Mouse (Mus musculus) cerebellum, postnatal 36 days (tissue): ENCODE measurements around the gene Elp5.

Source experiments
- DNase-seq, 2 experiments: peaks; one replicate each; pipeline ENCODE4 v3.0.0; 2021 to 2022; ENCODE audit warnings: mixed read lengths in 2 of 2

The Elp5 gene

DNA sequence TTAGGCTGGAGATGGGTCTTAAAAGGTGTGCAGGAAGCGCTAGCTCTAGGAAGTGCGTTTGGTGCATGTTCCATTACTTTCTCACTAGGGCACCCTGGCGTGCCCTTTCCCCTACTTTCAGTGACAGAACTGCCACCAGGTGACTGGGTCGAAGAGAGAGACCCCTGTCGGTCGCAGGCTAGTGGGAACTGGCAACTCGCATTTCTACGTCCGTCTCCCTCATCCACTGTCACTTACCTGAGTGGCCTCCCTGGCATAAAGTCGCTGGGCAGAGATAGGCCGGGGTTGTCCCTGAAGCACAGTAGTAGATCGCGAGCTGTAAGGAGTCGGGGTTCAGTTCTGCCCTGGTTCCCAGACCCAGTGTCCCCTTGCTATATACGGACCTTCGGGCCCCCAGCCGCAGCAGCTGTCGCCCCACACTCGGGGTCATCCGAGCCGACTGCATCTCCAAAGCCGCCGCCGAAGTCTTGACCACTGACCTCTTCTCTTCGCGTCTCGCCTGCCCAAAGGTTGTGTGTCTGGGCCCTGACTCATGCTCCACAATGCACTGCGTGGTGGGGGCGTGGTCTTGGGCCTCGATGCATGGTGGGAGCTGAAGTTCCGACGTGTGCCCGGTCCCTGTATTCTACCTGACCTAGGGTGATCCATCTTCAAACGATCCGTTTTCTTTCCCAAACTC is 32.7 kb upstream of the Elp5 start, which contains the start of gene Acadvl:
Gene Acadvl, minus strand, starts transcription at position 532 of the 679 bp plus-strand sequence.
- DNase-seq, result peak; percentile 91

DNA sequence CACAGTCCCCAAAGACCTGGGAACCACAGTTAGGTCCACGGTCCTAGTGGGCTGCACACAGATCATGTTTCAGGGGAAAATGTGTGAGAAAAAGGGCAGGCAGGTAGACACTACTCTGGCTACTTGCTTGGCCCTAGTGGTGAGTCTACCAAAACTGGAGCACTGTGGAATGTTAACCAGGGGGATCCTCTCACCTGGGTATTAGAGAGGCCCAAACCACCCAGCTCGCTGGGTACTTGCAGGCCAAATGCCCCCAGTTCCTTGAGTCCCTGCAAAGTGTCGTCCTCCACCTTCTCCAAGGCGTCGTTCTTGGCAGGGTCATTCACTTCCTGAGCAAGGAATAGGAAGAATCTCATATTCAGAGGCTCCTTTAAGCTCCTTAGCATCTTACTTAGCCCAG is 31.7 kb upstream of the Elp5 start:
- no peak for DNase-seq

- no peak for DNase-seq
These were observed 31.1 kb upstream of the Elp5 start for GRCm38 (mm10) chr11:70013408-70013807.

DNA sequence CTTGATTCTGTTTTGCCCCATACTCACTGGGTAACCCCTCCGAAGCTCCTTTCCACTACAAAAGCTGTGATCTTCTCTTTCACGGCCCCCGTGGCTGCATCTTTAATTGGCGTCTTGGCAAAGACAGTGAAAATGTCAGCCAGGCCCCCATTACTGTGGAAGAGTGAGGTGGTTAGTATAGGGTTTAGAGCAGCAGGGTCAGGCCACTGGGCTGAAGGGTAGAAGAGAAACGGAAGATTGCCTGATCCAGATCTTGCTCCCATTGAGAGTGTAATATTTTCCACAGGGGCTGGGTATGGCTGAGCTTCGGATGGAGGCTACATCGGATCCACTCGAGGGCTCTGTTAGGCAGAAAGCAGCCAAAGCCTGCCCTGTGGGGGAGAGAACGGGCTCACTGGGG is 30.6 kb upstream of the Elp5 start:
- no peak for DNase-seq

DNA sequence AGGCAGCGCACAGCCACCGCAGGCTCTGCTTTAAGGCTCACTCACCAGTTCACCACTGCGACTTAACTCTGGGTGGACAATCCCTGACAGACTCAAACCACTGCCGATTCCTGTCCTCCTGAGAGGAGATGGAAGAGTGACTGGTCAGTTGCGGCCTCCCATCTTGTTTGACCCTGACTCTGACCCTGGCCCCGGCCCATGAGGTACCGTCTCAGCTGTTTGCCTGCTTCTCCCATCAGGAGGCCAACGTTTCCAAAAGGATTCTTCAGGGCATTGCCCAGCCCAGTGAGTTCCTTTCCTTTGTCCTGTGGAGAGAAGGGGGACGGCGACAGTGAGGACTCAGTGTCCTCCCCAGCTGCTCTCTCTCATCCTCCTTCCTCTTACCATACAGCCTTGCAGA is 28.6 kb upstream of the Elp5 start:
- no peak for DNase-seq

DNA sequence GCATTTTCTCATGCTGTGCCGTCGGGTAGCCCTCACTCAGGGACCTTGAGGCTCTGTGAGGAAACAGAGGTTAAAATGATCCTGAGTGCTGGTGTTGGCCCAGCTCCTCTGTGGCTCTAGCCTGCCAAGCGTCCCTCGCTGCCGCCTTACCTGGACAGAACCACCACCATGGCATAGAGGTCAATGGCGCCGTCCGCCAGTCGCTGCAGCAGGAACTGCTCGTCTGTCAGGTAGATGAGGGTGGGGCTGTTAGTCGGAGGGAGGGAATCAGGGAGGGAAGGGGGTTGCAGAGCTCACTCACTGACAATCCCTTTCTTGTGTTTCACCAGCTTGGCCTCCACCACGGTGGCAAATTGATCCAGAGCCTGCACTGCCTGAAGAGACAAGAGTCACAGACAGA is 28.2 kb upstream of the Elp5 start:
- DNase-seq, result no peak

DNA sequence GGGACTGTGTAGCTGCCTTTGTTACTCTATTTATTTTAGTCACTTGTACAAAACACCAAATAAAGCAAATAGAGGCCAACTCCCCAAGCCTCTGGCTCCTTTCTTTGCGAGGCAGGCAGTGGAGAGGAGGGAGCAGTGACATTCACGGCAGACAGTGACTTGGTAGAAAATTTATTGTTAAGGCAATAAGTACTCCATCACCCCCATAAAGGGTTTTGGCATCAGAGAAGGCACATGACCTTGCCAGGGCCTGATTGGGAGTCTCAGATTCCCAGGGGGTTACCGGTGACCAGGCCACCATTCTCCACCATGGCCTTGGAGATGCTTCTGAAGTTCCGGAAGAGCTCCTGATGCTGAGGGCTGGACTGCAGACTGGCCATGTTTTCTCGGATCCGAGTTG is 27.7 kb upstream of the Elp5 start:
- no peak for DNase-seq

GRCm38 (mm10) chr11:70005521-70005920 is 23.2 kb upstream of the Elp5 start:
- DNase-seq, result no peak

GRCm38 (mm10) chr11:70002471-70002870 is 20.2 kb upstream of the Elp5 start:
- DNase-seq, result no peak

- DNase-seq, result peak; percentile 38 to 40
These were observed 19.5 kb upstream of the Elp5 start for GRCm38 (mm10) chr11:70001865-70002264.

GRCm38 (mm10) chr11:70001159-70001558 is 18.8 kb upstream of the Elp5 start:
- DNase-seq, result no peak

GRCm38 (mm10) chr11:70000396-70000898 is 18.1 kb upstream of the Elp5 start, which contains the start of gene Dvl2:
TSS of gene Dvl2 (plus strand) at chr11:70000595.
- peak; percentile 84 to 89 for DNase-seq

- DNase-seq, result no peak
These were observed 17.3 kb upstream of the Elp5 start for GRCm38 (mm10) chr11:69999666-70000065.

DNA sequence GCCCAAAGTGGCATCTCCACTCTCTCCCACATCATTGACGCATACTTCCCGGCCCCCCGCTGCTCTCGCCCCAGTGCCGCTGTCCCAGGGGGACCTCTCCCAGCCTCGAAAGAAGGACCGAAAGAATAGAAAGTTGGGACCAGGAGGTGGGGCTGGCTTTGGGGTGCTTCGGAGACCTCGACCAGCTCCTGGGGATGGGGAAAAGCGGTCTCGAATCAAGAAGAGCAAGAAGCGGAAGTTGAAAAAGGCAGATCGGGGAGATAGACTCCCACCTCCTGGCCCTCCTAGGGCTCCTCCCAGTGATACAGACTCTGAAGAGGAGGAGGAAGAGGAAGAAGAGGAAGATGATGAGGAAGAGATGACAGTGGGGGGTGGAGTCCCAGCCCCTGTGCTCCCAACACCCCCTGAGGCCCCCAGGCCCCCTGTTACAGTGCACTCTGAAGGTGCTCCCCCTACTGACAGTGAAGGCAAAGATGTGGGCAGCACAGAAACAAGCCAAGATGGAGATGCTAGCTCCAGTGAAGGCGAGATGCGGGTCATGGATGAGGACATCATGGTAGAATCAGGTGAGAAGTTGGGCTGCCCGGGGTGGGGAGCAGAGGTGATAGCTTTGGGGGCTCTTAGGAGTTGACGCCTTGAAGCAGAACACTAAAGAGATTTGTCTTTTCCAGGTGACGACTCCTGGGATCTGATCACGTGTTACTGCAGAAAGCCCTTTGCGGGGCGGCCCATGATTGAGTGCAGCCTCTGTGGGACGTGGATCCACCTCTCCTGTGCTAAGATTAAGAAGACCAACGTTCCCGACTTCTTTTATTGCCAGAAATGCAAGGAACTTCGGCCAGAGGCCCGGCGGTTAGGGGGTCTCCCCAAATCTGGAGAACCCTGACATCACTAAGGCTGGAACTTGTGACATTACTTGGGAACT is 16.5 kb upstream of the Elp5 start:
- DNase-seq, result no peak

DNA sequence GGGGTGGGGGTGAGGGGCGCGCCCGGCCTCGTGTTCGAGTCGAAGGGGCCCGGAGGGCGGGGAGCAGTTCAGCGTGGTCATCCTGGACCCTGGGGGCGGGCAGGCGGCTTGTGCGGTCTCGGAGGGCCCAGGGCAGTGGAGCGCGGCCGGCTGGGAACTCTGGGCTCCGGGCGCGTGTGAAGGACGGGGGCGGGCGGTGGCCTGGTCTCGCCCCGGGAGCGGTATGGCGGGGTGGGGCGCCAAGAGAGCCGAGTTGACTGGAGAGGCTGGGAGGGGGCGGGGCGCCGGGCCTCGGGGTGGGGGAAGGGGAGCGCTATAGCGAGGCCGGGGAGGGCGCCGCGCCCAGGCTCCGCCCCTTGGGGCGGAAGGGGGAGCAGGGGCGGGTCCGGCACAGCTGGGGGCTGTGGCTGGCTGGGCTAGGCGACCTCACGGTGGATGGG is 14.8 kb upstream of the Elp5 start:
- peak; percentile 67 to 81 for DNase-seq

- peak in 1 of 2 experiments; percentile 56 for DNase-seq
These were observed 14.1 kb upstream of the Elp5 start for GRCm38 (mm10) chr11:69996161-69997061.

DNA sequence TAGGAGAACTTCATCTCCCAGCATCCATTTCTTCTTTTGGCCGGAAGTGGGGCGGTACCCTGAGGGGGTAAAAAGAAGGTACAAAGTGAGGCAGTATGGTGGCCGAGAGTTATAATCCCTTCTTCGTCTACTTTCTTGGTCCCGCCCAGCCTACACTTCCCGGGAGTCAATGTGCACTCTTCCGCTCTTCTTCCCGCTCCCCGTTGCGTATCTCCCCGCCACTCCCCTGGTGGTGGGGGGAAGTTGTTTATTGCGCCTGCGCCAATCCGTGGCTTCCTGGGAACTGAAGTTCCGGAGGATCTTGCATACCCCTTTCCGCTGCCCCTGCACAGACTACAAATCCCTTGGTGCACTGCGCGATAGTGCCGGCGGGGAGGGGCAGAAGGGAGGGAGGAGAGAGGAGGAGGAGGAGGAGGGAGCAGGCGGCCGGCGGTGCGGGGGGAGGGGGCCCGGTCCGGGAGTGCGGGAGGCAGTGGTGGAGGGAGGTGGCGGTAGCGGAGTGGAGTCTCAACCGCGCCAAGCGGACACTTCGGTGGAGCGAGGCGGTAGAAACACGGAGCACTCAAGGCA is 13.2 kb upstream of the Elp5 start, which contains the start of gene Phf23:
Gene Phf23, plus strand, starts transcription at position 387 of the 570 bp plus-strand sequence.
- DNase-seq, result peak; percentile 91 to 96

GRCm38 (mm10) chr11:69994401-69995090 is 12.2 kb upstream of the Elp5 start:
- no peak for DNase-seq

GRCm38 (mm10) chr11:69992932-69993331 is 10.6 kb upstream of the Elp5 start:
- DNase-seq, result no peak

DNA sequence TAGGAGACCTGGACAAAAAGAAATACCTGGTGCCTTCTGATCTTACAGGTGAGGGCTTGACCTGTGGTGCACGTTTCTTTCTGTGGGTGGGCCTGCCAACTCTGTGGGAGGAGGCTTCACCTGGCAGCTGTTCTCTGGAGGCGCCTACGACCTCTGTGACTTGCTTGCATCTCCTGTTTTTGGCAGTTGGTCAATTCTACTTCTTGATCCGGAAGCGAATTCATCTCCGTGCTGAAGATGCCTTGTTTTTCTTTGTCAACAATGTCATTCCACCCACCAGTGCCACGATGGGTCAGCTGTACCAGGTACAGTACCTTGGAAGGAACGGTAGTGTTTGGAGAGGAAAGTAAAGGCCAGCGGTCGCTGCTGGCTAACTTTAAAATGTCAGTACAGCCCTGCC is 10.1 kb upstream of the Elp5 start:
- DNase-seq, result no peak

- no peak for DNase-seq
These were observed 9.4 kb upstream of the Elp5 start for GRCm38 (mm10) chr11:69991711-69992110.
